Mouse (Mus musculus) lung, embryonic 16.5 days (tissue): ENCODE results near the gene Imp3. TPM values are rescaled to one million over a fixed set of nuclear protein-coding genes. Genes with fewer than 3 reads are reported as not detected.
A peak's percentile ranks its signal among the peaks of the same experiment; 100 is the strongest.
"Not testable (repeated sequence)": the region's sequence is repeated elsewhere in the genome, so short reads cannot be mapped to it uniquely, and the experiment has no call there.

Experiments
- ATAC-seq: fragments of 200-750 bp; cut with Nextera tagmentation; 2 replicates; pipeline ENCODE4 v1.8.0; 2017; ENCODE audit warnings: low read depth, mild to moderate bottlenecking, moderate library complexity
- H3K27ac ChIP-seq: fragments of 300-500 bp; sonication (generic); 2 replicates; pipeline ENCODE4 v1.5.1; 2014; ENCODE audit warnings: mild to moderate bottlenecking, control low read depth, low read length
- H3K27me3 ChIP-seq: fragments of 300-500 bp; sonication (generic); 2 replicates; pipeline ENCODE4 v1.6.1; 2014; ENCODE audit warnings: low read depth, low read length, mixed read lengths; ENCODE audit not compliant: control insufficient read depth, insufficient read depth
- H3K36me3 ChIP-seq: fragments of 300-500 bp; sonication (generic); 2 replicates; pipeline ENCODE4 v1.6.1; 2014; ENCODE audit warnings: low read length; ENCODE audit not compliant: control insufficient read depth, insufficient read depth
- H3K4me1 ChIP-seq: fragments of 300-500 bp; sonication (generic); replicated peaks from 2 replicates; pipeline ENCODE4 v1.6.1; 2014; ENCODE audit warnings: low read length, mixed read lengths; ENCODE audit not compliant: control insufficient read depth, insufficient read depth
- H3K4me2 ChIP-seq: fragments of 300-500 bp; sonication (generic); 2 replicates; pipeline ENCODE4 v1.6.1; 2014; ENCODE audit warnings: low read depth, low read length, control low read depth
- H3K4me3 ChIP-seq: fragments of 300-500 bp; sonication (generic); 2 replicates; pipeline ENCODE4 v1.5.1; 2014; ENCODE audit warnings: mild to moderate bottlenecking, low read length, control low read depth
- H3K9ac ChIP-seq: fragments of 300-500 bp; sonication (generic); 2 replicates; pipeline ENCODE4 v1.6.1; 2014; ENCODE audit warnings: low read length, control low read depth
- H3K9me3 ChIP-seq: fragments of 300-500 bp; sonication (generic); 2 replicates; pipeline ENCODE4 v1.6.1; 2016; ENCODE audit warnings: low read length; ENCODE audit not compliant: control insufficient read depth
- WGBS: fragments of 180-500 bp; shearing (Covaris S2); extraction: QIAGEN DNeasy Blood & Tissue Kit; methylation state at CpG from one replicate; pipeline ENCODE4 v1.1.7; 2014; 5-methylcytosine and 5-hydroxymethylcytosine counted together
- polyA plus RNA-seq: library from polyadenylated mRNA; unstranded; fragments of >200 nt; fragmentation: Nextera tagmentation; extraction: Ambion mirVana; gene quantifications from 2 replicates; pipeline ENCODE4 v1.2.1, GENCODE M21; 2015

The Imp3 gene
- polyA plus RNA-seq, 1 experiment from 2014 or later, result 80.2 TPM

DNA sequence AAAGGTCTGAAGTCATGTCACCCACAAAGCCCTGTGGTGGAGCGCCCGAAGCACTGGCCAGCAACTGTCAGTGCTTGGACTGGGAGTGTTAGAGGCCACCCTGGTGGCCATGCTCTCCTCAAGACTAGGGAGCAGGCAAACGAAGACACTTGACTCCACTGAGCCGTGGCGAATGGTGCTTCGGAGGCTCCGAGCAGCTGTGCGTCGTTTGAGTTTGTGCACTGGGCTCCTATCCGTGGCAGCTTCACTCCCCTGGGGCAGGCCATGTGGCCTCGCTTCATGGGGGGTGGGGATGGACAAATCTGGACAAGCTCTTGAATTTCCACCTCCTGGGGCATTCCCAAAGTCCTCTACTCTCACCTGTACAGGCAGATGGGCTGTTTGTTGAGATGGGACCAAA, 37.9 kb upstream of the Imp3 start:
- Histone ChIP-seq H3K27me3 (no peaks in the 10 kb centered on the region), H3K4me1 (peaks cover 6% of the 10 kb centered on the region; the same call in 1 of the 2 replicates), H3K9me3 (no peaks in the 10 kb centered on the region), H3K9ac (no peak overlapping the region), H3K27ac (no peak overlapping the region), H3K36me3 (no peaks in the 10 kb centered on the region), H3K4me2 (no peak overlapping the region), H3K4me3 (no peak overlapping the region)
- no peak for ATAC-seq
- WGBS, result 74% methylated on average over 11 of the region's 11 CpGs

DNA sequence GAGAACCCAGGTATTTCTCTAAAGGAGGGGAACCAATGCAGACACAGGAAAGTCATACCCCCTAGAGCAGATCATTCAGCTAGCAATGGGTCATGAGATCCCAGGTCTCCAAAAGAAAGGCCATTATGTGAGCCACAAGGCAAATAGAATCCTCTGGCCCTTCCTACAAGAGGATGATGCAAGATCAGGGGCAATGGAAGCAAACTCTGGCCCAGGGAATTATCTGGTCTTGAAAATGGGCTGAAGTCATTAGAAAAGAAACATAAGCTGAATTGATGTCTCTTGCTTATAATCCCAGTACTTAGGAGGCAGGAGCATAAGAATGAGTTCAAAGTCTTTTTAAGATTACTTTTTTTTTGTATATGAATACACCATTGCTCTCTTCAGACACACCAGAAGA, 37.2 kb upstream of the Imp3 start:
- Histone ChIP-seq H3K4me1 (peaks cover 6% of the 10 kb centered on the region; the same call in 1 of the 2 replicates), H3K4me3 (no peak overlapping the region), H3K9ac (no peak overlapping the region), H3K36me3 (no peaks in the 10 kb centered on the region), H3K27me3 (no peaks in the 10 kb centered on the region), H3K27ac (no peak overlapping the region), H3K4me2 (no peak overlapping the region), H3K9me3 (no peaks in the 10 kb centered on the region)
- ATAC-seq, result no peak

DNA sequence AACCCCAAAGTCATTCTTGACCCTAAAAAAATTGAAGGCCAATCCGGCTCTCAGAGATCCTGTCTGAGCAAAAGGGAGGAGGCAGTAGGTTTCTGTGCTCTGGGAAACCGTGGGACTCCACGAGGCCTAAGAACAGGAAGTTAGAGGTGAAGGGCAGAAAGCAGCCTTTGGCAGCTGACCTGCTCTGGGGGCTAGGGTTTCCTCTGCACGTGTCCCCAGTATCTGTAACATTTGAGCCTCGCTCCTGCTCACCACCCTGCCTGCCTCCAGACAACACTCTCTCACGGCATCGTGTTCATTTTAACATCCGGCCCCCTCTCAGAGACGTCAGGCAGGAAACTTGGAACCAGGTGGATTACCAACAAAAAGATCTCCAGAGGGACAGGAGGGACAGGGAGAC, 36.7 kb upstream of the Imp3 start:
- Histone ChIP-seq H3K9ac (0 out of 2 replicates have a peak overlapping the region, but pooled peaks have one; percentile 18), H3K4me1 (peaks cover 6% of the 10 kb centered on the region; the same call in 1 of the 2 replicates), H3K36me3 (no peaks in the 10 kb centered on the region), H3K9me3 (no peaks in the 10 kb centered on the region), H3K27ac (peak overlapping the region; percentile 36; the same call in 1 of the 2 replicates), H3K27me3 (no peaks in the 10 kb centered on the region), H3K4me2 (no peak overlapping the region), H3K4me3 (no peak overlapping the region)
- 25% methylated on average over 9 of the region's 9 CpGs for WGBS
- ATAC-seq, result peak; percentile 16; the same call in 1 of the 2 replicates

DNA sequence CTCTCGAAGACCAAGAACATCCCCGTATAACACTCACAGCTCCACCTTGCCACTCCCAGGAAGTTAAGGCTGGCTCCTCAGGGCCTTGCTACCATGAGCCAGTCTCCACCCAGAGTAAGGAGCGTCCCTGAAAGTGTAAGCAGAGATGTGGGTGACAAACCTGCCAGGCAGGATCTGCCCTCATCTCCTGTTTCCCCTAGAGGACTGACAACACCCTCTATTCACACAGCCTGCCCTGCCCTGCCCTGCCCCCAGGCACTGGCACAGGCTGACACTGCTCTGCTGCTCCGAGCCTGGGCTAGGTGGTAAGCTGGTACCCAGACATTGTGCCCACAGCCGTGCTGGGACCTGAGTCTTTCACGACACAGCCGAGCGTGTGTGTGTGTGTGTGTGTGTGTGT, 36.1 kb upstream of the Imp3 start:
- peaks cover 6% of the 10 kb centered on the region; the same call in 1 of the 2 replicates for H3K4me1 ChIP-seq
- peak; percentile 75 for ATAC-seq
- 36% methylated on average over 8 of the region's 8 CpGs for WGBS
- no peaks in the 10 kb centered on the region for H3K27me3 ChIP-seq
- H3K36me3 ChIP-seq, result no peaks in the 10 kb centered on the region
- no peak overlapping the region for H3K4me2 ChIP-seq
- H3K9ac ChIP-seq, result no peak overlapping the region
- no peaks in the 10 kb centered on the region for H3K9me3 ChIP-seq
- H3K27ac ChIP-seq, result 0 out of 2 replicates have a peak overlapping the region, but pooled peaks have one; percentile 12
- no peak overlapping the region for H3K4me3 ChIP-seq

DNA sequence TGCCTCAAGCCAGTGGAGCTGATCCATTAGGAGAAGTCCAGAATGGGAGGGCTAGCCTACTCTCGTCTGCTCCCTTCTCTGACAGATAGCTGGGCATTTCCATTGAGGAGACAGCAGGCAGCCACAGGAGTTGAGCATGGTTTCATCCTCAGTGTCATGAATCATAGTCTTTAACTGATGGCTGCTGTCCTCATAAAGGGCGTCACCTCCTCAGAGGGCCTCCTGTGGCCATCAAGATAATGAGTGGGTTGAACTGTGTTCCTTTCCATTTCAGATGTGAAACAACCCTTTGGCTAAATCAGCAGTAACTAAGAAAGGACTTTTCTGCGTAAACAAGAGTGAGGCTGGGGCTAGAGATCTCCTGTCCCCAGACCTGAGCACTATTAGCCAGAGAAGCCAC, 33.6 kb upstream of the Imp3 start:
- H3K27me3 ChIP-seq, result no peaks in the 10 kb centered on the region
- WGBS, result 82% methylated on average over 3 of the region's 3 CpGs

DNA sequence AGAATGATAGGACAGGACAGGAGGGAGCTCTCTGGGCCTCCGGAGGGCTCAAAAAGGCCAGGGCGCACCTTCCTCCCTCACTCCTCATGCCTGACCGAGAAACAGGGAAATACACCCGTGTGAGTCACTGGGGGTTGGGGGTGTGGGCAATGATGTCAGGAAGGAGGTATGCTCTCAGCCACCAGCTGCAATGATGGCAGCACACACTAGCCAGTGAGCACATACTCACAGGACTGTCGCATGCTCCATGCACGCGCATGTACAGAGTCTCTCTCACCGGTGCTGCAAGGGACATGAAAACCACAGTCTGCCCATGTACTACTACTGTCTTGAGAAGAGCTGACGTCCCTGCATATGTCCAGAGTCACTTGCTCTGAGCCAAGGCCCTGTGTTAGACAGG, 29.7 kb upstream of the Imp3 start:
- H3K9ac ChIP-seq, result no peak overlapping the region
- ATAC-seq, result peak; percentile 26; the same call in 1 of the 2 replicates
- H3K4me3 ChIP-seq, result no peak overlapping the region
- H3K36me3 ChIP-seq, result no peaks in the 10 kb centered on the region
- H3K4me2 ChIP-seq, result no peak overlapping the region
- H3K27ac ChIP-seq, result no peak overlapping the region
- WGBS, result 68% methylated on average over 9 of the region's 9 CpGs
- H3K27me3 ChIP-seq, result no peaks in the 10 kb centered on the region
- H3K4me1 ChIP-seq, result no peaks in the 10 kb centered on the region
- no peaks in the 10 kb centered on the region for H3K9me3 ChIP-seq

More for the DNA sequence above, 33.6 kb upstream of the Imp3 start:
- no peak for ATAC-seq
- no peak overlapping the region for H3K27ac ChIP-seq
- no peak overlapping the region for H3K4me3 ChIP-seq
- H3K36me3 ChIP-seq, result no peaks in the 10 kb centered on the region
- H3K9me3 ChIP-seq, result no peaks in the 10 kb centered on the region
- H3K9ac ChIP-seq, result no peak overlapping the region
- peaks cover 6% of the 10 kb centered on the region; the same call in 1 of the 2 replicates for H3K4me1 ChIP-seq
- H3K4me2 ChIP-seq, result no peak overlapping the region

DNA sequence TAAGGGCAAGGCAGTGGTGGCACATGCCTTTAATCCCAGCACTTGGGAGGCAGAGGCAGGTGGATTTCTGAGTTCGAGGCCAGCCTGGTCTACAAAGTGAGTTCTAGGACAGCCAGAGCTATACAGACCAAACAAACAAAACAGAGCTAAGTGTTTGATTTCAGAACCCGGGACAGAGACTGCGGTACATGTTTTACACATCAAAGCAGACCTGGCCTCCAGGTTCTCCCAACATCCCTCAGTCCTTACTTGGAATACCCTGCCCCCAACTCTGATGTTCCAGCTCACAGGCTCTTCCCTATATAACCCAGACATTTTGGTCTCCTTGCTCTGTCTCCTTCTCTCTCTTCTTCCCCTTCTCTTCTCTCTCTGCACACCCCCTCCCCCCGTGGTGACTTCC, 27.3 kb upstream of the Imp3 start:
- not testable (repeated sequence) for H3K4me1 ChIP-seq, ATAC-seq, H3K9me3 ChIP-seq, H3K27me3 ChIP-seq, H3K4me3 ChIP-seq, H3K4me2 ChIP-seq, H3K27ac ChIP-seq, H3K36me3 ChIP-seq, H3K9ac ChIP-seq
- 36% methylated on average over 4 of the region's 4 CpGs for WGBS

DNA sequence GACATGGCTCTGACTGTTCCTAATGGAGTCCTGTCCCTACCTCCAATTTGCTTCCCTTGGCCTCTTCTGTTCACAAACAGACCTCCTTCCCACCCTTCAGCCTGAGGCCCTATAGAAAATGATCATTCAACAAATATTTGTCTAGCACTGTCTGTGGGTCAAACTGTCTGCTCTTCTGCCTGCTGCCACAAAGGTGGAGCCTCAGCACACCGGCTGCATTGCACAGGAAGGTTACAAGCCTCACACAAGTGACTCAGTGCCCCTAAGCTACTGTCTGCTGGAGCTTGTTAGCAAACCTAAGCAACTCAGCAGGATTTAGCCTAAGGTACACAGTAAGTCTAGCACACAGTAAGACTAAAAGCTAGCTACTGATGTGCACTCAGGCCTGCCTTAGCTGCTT, 26.3 kb upstream of the Imp3 start:
- Histone ChIP-seq H3K4me3 (no peak overlapping the region), H3K9me3 (no peaks in the 10 kb centered on the region), H3K4me2 (no peak overlapping the region), H3K36me3 (peaks cover 7% of the 10 kb centered on the region; the same call in 1 of the 2 replicates), H3K27me3 (no peaks in the 10 kb centered on the region), H3K27ac (no peak overlapping the region), H3K4me1 (no peaks in the 10 kb centered on the region), H3K9ac (no peak overlapping the region)
- WGBS, result 28% methylated on average over 1 of the region's 1 CpGs
- ATAC-seq, result no peak

DNA sequence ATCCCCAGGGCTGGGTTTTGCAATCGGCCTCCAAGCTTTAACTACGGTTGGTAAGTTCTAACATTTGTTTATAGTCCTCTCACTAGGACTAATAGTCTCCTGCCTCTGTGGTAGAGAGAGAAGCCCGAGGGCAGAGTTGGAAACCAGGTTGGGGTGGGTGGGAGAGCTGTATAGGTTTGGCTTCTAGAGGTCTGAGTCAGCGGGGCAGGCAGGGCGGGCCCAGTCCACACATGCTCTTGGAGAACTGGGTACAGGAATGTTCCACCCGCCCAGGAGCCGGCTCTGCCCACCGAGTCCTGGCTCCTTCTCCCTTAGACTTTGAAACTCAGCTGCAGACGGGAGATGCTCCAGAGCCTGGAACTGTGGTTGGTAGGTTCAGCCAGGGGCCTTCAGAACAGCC, 23.3 kb upstream of the Imp3 start:
- no peak for ATAC-seq
- H3K9me3 ChIP-seq, result no peaks in the 10 kb centered on the region
- peaks cover 29% of the 10 kb centered on the region for H3K36me3 ChIP-seq
- H3K4me3 ChIP-seq, result no peak overlapping the region
- H3K27me3 ChIP-seq, result no peaks in the 10 kb centered on the region
- H3K4me2 ChIP-seq, result no peak overlapping the region
- whole genome bisulfite sequencing, result 78% methylated on average over 9 of the region's 9 CpGs
- H3K4me1 ChIP-seq, result no peaks in the 10 kb centered on the region
- no peak overlapping the region for H3K9ac ChIP-seq
- H3K27ac ChIP-seq, result no peak overlapping the region

DNA sequence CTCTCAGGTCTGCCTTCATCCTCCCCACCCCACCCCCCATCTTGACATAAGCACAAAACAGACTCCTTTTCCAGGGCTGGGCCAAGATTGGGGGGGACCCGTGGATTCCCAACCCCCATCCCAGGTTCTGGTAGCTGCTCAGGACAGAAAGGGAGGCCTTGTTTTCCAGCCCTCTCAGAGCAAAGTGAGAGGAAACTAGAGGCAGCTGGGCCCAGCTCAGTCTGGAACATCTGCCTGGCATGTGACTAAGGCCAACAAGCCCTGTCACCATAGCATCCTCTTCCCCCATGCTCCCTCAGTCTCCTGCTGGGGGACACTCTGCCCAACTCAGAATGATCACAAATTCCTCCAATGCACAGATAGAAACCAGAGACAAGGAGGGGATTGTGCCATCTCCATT, 22.2 kb upstream of the Imp3 start:
- H3K27ac ChIP-seq, result no peak overlapping the region
- H3K9ac ChIP-seq, result no peak overlapping the region
- no peaks in the 10 kb centered on the region for H3K9me3 ChIP-seq
- peaks cover 31% of the 10 kb centered on the region for H3K36me3 ChIP-seq
- H3K4me1 ChIP-seq, result no peaks in the 10 kb centered on the region
- no peak overlapping the region for H3K4me2 ChIP-seq
- no peaks in the 10 kb centered on the region for H3K27me3 ChIP-seq
- 88% methylated on average over 1 of the region's 1 CpGs for WGBS
- H3K4me3 ChIP-seq, result no peak overlapping the region
- ATAC-seq, result no peak
